Mouse (Mus musculus) forebrain, embryonic 16.5 days (tissue): ENCODE measurements around the gene Mettl24. TPM values are rescaled to one million over a fixed set of nuclear protein-coding genes. Genes with fewer than 3 reads are reported as not detected.
"Not testable (repeated sequence)": the region's sequence is repeated elsewhere in the genome, so short reads cannot be mapped to it uniquely, and the experiment has no call there.

ENCODE experiments used
- ATAC-seq: fragments of 200-750 bp; cut with Nextera tagmentation; 2 replicates; pipeline ENCODE4 v1.8.0; 2017; ENCODE audit warnings: mild to moderate bottlenecking, moderate library complexity
- H3K27ac ChIP-seq: fragments of 300-500 bp; sonication (generic); 2 replicates; pipeline ENCODE4 v1.5.1; 2014; ENCODE audit warnings: low read length, control low read depth
- H3K27me3 ChIP-seq: fragments of 300-500 bp; sonication (generic); replicated peaks from 2 replicates; pipeline ENCODE4 v1.6.1; 2014; ENCODE audit warnings: low read length; ENCODE audit not compliant: control insufficient read depth, insufficient read depth
- H3K36me3 ChIP-seq: fragments of 300-500 bp; sonication (generic); 2 replicates; pipeline ENCODE4 v1.6.1; 2014; ENCODE audit not compliant: control insufficient read depth, insufficient read depth
- H3K4me1 ChIP-seq: fragments of 300-500 bp; sonication (generic); replicated peaks from 2 replicates; pipeline ENCODE4 v1.6.1; 2014; ENCODE audit warnings: low read length; ENCODE audit not compliant: control insufficient read depth, insufficient read depth
- H3K4me2 ChIP-seq: fragments of 300-500 bp; sonication (generic); 2 replicates; pipeline ENCODE4 v1.6.1; 2014; ENCODE audit warnings: mild to moderate bottlenecking, low read length, control low read depth
- H3K4me3 ChIP-seq: fragments of 300-500 bp; sonication (generic); replicated peaks from 2 replicates; pipeline ENCODE4 v1.5.1; 2014; ENCODE audit warnings: mild to moderate bottlenecking, low read length, control low read depth
- H3K9ac ChIP-seq: fragments of 300-500 bp; sonication (generic); replicated peaks from 2 replicates; pipeline ENCODE4 v1.6.1; 2014; ENCODE audit warnings: low read depth, low read length, control low read depth
- H3K9me3 ChIP-seq: fragments of 300-500 bp; sonication (generic); 2 replicates; pipeline ENCODE4 v1.6.1; 2016; ENCODE audit warnings: low read length; ENCODE audit not compliant: control insufficient read depth
- WGBS: fragments of 180-500 bp; shearing (Covaris S2); extraction: QIAGEN DNeasy Blood & Tissue Kit; methylation state at CpG from one replicate; pipeline ENCODE4 v1.1.7; 2014; 5-methylcytosine and 5-hydroxymethylcytosine counted together
- polyA plus RNA-seq: library from polyadenylated mRNA; unstranded; fragments of >200 nt; fragmentation: Nextera tagmentation; extraction: Ambion mirVana; gene quantifications from 2 replicates; pipeline ENCODE4 v1.2.1, GENCODE M21; 2015

Mettl24 gene
- polyA plus RNA-seq, 1 experiment from 2014 or later, result 0.27 TPM

- Histone ChIP-seq H3K36me3 (no peaks in the 10 kb centered on the region), H3K4me2 (peak overlapping the region; percentile 23; the same call in 1 of the 2 replicates), H3K27me3 (no peaks in the 10 kb centered on the region), H3K9me3 (no peaks in the 10 kb centered on the region), H3K4me3 (no peak overlapping the region), H3K27ac (peak overlapping the region; percentile 75), H3K9ac (no peak overlapping the region; the same call in 1 of the 2 replicates), H3K4me1 (peaks cover 11% of the 10 kb centered on the region)
- 63% methylated on average over 10 of the region's 10 CpGs for WGBS
- ATAC-seq, result no peak
Measured at GRCm38 (mm10) chr10:40750293-40751047, 67.4 kb downstream of the Mettl24 start.

- Histone ChIP-seq H3K4me1 (peaks cover 11% of the 10 kb centered on the region), H3K4me2 (peak overlapping the region; percentile 23; the same call in 1 of the 2 replicates), H3K36me3 (no peaks in the 10 kb centered on the region), H3K9ac (peak overlapping the region; percentile 22; the same call in 1 of the 2 replicates), H3K27ac (peak overlapping the region; percentile 75), H3K27me3 (no peaks in the 10 kb centered on the region), H3K9me3 (no peaks in the 10 kb centered on the region), H3K4me3 (no peak overlapping the region)
- 79% methylated on average over 13 of the region's 13 CpGs for WGBS
- ATAC-seq, result no peak
Measured at GRCm38 (mm10) chr10:40751157-40751556, 68.1 kb downstream of the Mettl24 start.

DNA sequence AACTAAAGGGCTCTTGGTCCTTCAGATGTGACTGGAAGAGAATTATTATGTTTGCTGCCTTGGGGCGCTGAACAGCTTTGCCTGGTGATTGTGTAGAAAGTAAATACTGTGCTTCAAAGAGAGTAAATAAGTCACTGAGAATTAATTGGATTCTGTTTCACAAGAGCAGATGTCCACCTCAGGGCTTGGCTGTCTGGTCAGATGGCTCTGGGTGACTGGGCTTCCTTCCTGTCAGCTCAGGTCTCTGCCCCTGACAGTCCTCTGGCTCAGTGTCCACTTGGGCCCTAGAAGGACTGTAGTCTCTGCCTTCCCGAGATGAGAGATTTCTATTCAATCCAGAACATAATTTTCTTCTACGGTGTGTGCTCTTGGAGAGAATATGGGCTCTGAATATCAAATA, 70.0 kb downstream of the Mettl24 start:
- no peaks in the 10 kb centered on the region for H3K9me3 ChIP-seq
- H3K4me1 ChIP-seq, result peaks cover 11% of the 10 kb centered on the region
- 66% methylated on average over 3 of the region's 3 CpGs for WGBS
- H3K36me3 ChIP-seq, result no peaks in the 10 kb centered on the region
- no peaks in the 10 kb centered on the region for H3K27me3 ChIP-seq
- H3K4me2 ChIP-seq, result no peak overlapping the region
- ATAC-seq, result no peak
- H3K4me3 ChIP-seq, result no peak overlapping the region
- H3K9ac ChIP-seq, result no peak overlapping the region
- no peak overlapping the region for H3K27ac ChIP-seq

DNA sequence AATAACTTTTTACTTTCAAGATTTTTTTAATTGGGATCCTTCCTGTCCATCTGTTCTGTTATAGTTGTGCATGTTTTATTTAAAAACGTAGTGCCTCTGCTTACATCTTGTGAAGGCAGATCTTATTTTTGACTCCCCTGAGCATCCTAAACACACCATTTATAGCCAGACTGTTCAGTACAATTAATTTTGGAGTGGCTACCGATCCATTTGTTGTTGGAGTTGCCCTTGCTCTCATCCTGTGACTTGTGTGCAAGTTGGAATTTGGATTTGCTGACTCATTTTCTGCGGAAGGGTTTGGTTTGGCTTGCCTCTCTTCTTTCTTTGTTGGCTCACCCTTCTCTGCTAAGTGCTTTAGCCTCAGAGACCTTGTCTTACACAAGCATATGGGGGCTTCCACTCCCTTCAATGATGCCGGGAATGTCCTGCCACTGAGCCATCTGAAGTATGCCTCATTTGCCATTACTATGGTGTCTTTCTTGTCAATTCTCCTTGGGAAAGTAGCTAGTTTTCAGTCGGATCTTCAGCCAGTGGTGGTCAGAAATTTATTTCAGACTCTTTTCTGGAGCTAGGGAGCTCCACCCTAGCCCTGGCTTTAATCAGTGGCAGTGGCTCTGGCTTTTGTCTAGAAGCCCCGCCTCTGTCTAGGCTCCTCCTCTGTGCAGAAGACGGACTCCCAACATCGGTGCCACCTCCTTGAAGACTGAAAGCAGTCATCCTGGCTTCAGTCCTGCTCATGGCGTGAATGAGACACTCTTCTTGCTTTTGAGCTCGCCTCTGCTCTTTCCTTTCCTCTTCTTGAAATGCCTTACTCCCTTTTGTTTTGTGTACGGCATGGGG, 75.3 kb downstream of the Mettl24 start:
- no peak for ATAC-seq
- 73% methylated on average over 11 of the region's 11 CpGs for WGBS
- H3K36me3 ChIP-seq, result no peaks in the 10 kb centered on the region
- H3K4me2 ChIP-seq, result no peak overlapping the region
- no peak overlapping the region for H3K9ac ChIP-seq
- no peaks in the 10 kb centered on the region for H3K27me3 ChIP-seq
- H3K4me1 ChIP-seq, result peaks cover 16% of the 10 kb centered on the region
- no peak overlapping the region for H3K4me3 ChIP-seq
- H3K9me3 ChIP-seq, result no peaks in the 10 kb centered on the region
- peak overlapping the region; percentile 20 for H3K27ac ChIP-seq

DNA sequence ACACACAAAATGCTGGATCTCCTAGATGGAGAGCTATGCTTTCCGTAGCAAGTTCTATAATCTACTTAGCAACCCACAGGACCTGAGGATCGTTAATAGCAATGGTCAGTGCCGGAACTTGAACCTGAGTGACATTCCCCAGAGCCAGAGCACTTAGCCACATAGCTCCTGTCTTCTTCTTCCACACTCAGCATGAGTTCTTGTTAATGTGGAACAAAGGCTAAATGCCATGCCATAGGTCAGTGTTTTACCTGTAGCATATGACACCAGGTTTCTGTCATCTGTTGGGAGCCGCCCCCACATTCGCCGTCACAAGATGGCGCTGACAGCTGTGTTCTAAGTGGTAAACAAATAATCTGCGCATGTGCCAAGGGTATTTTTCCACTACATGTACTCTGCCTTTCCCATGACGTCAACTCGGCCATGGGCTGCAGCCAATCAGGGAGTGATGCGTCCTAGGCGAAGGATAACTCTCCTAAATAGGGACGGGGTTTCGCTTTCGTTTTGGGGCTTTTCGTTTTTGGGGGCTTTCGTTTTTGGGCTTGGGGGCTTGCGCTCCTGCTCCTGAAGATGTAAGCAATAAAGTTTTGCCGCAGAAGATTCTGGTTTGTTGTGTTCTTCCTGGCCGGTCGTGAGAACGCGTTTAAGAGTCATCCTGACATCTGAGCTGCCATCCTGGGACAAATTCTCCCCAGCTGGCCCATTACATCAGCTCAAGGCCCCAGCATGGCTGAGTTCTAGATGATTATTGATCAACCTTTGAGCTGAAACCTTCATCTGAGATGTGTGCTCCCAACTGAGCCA, 76.5 kb downstream of the Mettl24 start:
- not testable (repeated sequence) for H3K4me3 ChIP-seq, ATAC-seq, H3K9ac ChIP-seq, H3K27ac ChIP-seq, H3K36me3 ChIP-seq, H3K27me3 ChIP-seq, H3K4me2 ChIP-seq, H3K9me3 ChIP-seq
- 95% methylated on average over 18 of the region's 23 CpGs for WGBS
- peaks cover 17% of the 10 kb centered on the region for H3K4me1 ChIP-seq

- H3K27ac ChIP-seq, result no peak overlapping the region
- WGBS, result 82% methylated on average over 9 of the region's 9 CpGs
Measured at GRCm38 (mm10) chr10:40760195-40761009, 77.3 kb downstream of the Mettl24 start.

GRCm38 (mm10) chr10:40761010-40761752, 78.1 kb downstream of the Mettl24 start:
- no peak for ATAC-seq
- 63% methylated on average over 9 of the region's 9 CpGs for WGBS
- no peak overlapping the region for H3K4me2 ChIP-seq
- no peak overlapping the region for H3K4me3 ChIP-seq
- no peaks in the 10 kb centered on the region for H3K36me3 ChIP-seq
- H3K9me3 ChIP-seq, result no peaks in the 10 kb centered on the region
- peaks cover 17% of the 10 kb centered on the region for H3K4me1 ChIP-seq
- H3K27me3 ChIP-seq, result no peaks in the 10 kb centered on the region
- no peak overlapping the region for H3K27ac ChIP-seq
- no peak overlapping the region for H3K9ac ChIP-seq

More at GRCm38 (mm10) chr10:40760195-40761009, 77.3 kb downstream of the Mettl24 start:
- no peaks in the 10 kb centered on the region for H3K9me3 ChIP-seq
- H3K4me1 ChIP-seq, result peaks cover 17% of the 10 kb centered on the region
- no peak for ATAC-seq
- no peaks in the 10 kb centered on the region for H3K27me3 ChIP-seq
- no peaks in the 10 kb centered on the region for H3K36me3 ChIP-seq
- H3K9ac ChIP-seq, result no peak overlapping the region
- H3K4me3 ChIP-seq, result no peak overlapping the region
- no peak overlapping the region for H3K4me2 ChIP-seq

GRCm38 (mm10) chr10:40762624-40763023, 79.5 kb downstream of the Mettl24 start:
- no peaks in the 10 kb centered on the region for H3K27me3 ChIP-seq
- H3K27ac ChIP-seq, result peak overlapping the region; percentile 70
- H3K4me3 ChIP-seq, result no peak overlapping the region
- peak; percentile 94 for ATAC-seq
- no peak overlapping the region for H3K4me2 ChIP-seq
- no peaks in the 10 kb centered on the region for H3K9me3 ChIP-seq
- H3K4me1 ChIP-seq, result peaks cover 17% of the 10 kb centered on the region
- no peak overlapping the region for H3K9ac ChIP-seq
- no peaks in the 10 kb centered on the region for H3K36me3 ChIP-seq
- 37% methylated on average over 6 of the region's 6 CpGs for WGBS
